Mouse (Mus musculus): ENCODE measurements around the gene Hapln1.
A peak's percentile ranks its signal among the peaks of the same experiment; 100 is the strongest.

DNA sequence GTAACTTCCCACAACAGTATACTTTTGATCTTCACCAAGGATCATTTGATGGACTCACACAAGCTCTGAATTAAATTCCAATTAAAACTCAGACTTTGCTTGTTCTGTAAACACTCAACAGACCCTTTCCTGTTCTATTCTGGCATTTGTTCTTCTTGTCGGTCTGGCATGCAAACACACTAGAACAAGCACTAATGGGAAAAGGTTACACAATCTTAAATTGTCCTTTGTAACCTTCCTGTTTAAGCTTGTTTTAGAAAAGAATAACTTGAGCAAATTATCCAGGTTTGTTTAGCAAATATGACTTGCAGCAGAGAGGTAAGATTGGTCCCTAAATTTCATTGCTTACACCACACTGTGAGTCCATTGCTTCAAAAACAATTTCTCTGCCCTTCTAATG is 113.2 kb downstream of the Hapln1 start:
- TF ChIP-seq CTCF (IDR thresholded peaks at IDR 0.05) (no peak), EP300 (IDR thresholded peaks at IDR 0.05) (peak; percentile 60; the same call in 1 of the 2 replicates)

Measured in lung, postnatal 0 days (tissue).